Mouse (Mus musculus) regulatory T cell (primary cell): ENCODE results near the gene Oaz1.
"Not testable (repeated sequence)": the region's sequence is repeated elsewhere in the genome, so short reads cannot be mapped to it uniquely, and the experiment has no call there.

Experiments used
- in situ Hi-C: fragments of 300-600 bp; cut with MboI, MseI; formaldehyde crosslinking; loops from one replicate; pipeline ENCODE4 v1.15.1; 2025; ENCODE audit warnings: high pct_unique_total_duplicates

The Oaz1 gene

GRCm38 (mm10) chr10:80822528-80822927 is 3.9 kb upstream of the Oaz1 start:
- in situ Hi-C loops: no loop called here

- in situ Hi-C loops: no loop called here
Measured at GRCm38 (mm10) chr10:80823316-80823715, 3.1 kb upstream of the Oaz1 start.

GRCm38 (mm10) chr10:80823847-80824643 is 2.4 kb upstream of the Oaz1 start:
- in situ Hi-C loops: no loop called here

- in situ Hi-C loops: no loop called here
Measured at GRCm38 (mm10) chr10:80824827-80825226, 1.6 kb upstream of the Oaz1 start.

- in situ Hi-C loops: no loop called here
Measured at GRCm38 (mm10) chr10:80827063-80827869, 810 bp downstream of the Oaz1 start.

- in situ Hi-C loops: no loop called here
Measured at GRCm38 (mm10) chr10:80827870-80828420, 1.5 kb downstream of the Oaz1 start.

GRCm38 (mm10) chr10:80828587-80828986 is 2.1 kb downstream of the Oaz1 start:
- in situ Hi-C loops: not testable (repeated sequence)

GRCm38 (mm10) chr10:80829359-80830278 is 3.2 kb downstream of the Oaz1 start:
- in situ Hi-C loops: no loop called here

- in situ Hi-C loops: no loop called here
Measured at GRCm38 (mm10) chr10:80831136-80831535, 4.7 kb downstream of the Oaz1 start.

GRCm38 (mm10) chr10:80832818-80833217 is 6.4 kb downstream of the Oaz1 start:
- in situ Hi-C loops: no loop called here

- in situ Hi-C loops: no loop called here
Measured at GRCm38 (mm10) chr10:80835617-80836016, 9.2 kb downstream of the Oaz1 start.

- in situ Hi-C loops: no loop called here
Measured at GRCm38 (mm10) chr10:80836949-80837379, 10.5 kb downstream of the Oaz1 start.

- in situ Hi-C loops: no loop called here
Measured at GRCm38 (mm10) chr10:80837827-80838226, 11.4 kb downstream of the Oaz1 start.

- in situ Hi-C loops: no loop called here
Measured at GRCm38 (mm10) chr10:80838346-80838912, 12.0 kb downstream of the Oaz1 start.

- in situ Hi-C loops: no loop called here
Measured at GRCm38 (mm10) chr10:80839848-80840247, 13.4 kb downstream of the Oaz1 start.

- in situ Hi-C loops: no loop called here
Measured at GRCm38 (mm10) chr10:80841685-80842084, 15.2 kb downstream of the Oaz1 start.

GRCm38 (mm10) chr10:80842334-80842733 is 15.9 kb downstream of the Oaz1 start:
- in situ Hi-C loops: no loop called here

GRCm38 (mm10) chr10:80843087-80843930 is 16.9 kb downstream of the Oaz1 start:
- in situ Hi-C loops: no loop called here

GRCm38 (mm10) chr10:80843931-80844547 is 17.6 kb downstream of the Oaz1 start, which contains the start of gene Lingo3:
TSS of gene Lingo3 (minus strand) at chr10:80844039.
- in situ Hi-C loops: no loop called here
